Mouse (Mus musculus): ENCODE results near the gene Zbtb5. TPM values are rescaled to one million over a fixed set of nuclear protein-coding genes. Genes with fewer than 3 reads are reported as not detected.
"Not testable (repeated sequence)": the region's sequence is repeated elsewhere in the genome, so short reads cannot be mapped to it uniquely, and the experiment has no call there.

Gene Zbtb5
- polyA plus RNA-seq, 1 experiment from 2014 or later: 38.7 TPM

GRCm38 (mm10) chr4:45005452-45005851 is 6.8 kb downstream of the Zbtb5 start:
- ATAC-seq (ENCODE audit: insufficient number of reproducible peaks, insufficient read depth, low FRiP score, low TSS enrichment): no peak
- Histone ChIP-seq H3K9me3 (no peaks in the 10 kb centered on the region), H3K4me3 (no peak overlapping the region), H3K36me3 (no peaks in the 10 kb centered on the region), H3K4me2 (replicated peaks) (no peak overlapping the region), H3K27me3 (no peaks in the 10 kb centered on the region), H3K4me1 (peaks cover 8% of the 10 kb centered on the region), H3K9ac (no peak overlapping the region), H3K27ac (no peak overlapping the region)
- WGBS: 75% methylated on average over 3 of the region's 3 CpGs

- H3K36me3 ChIP-seq: no peaks in the 10 kb centered on the region
- no peak overlapping the region for H3K4me3 ChIP-seq
- H3K4me1 ChIP-seq: no peaks in the 10 kb centered on the region
- no peak for ATAC-seq (ENCODE audit: insufficient number of reproducible peaks, insufficient read depth, low FRiP score, low TSS enrichment)
- WGBS: 84% methylated on average over 6 of the region's 6 CpGs
- no peaks in the 10 kb centered on the region for H3K27me3 ChIP-seq
- H3K4me2 ChIP-seq (replicated peaks): no peak overlapping the region
- H3K9ac ChIP-seq: no peak overlapping the region
- H3K9me3 ChIP-seq: no peaks in the 10 kb centered on the region
- H3K27ac ChIP-seq: no peak overlapping the region
Observed at GRCm38 (mm10) chr4:45000001-45000400, 12.2 kb downstream of the Zbtb5 start.

- 67% methylated on average over 3 of the region's 3 CpGs for WGBS
- Histone ChIP-seq H3K27me3 (no peaks in the 10 kb centered on the region), H3K27ac (no peak overlapping the region), H3K36me3 (peaks cover 13% of the 10 kb centered on the region), H3K4me1 (no peaks in the 10 kb centered on the region), H3K4me3 (no peak overlapping the region), H3K4me2 (replicated peaks) (no peak overlapping the region), H3K9me3 (no peaks in the 10 kb centered on the region), H3K9ac (no peak overlapping the region)
- ATAC-seq (ENCODE audit: insufficient number of reproducible peaks, insufficient read depth, low FRiP score, low TSS enrichment): no peak
Observed at GRCm38 (mm10) chr4:44998071-44998470, 14.1 kb downstream of the Zbtb5 start.

- no peak overlapping the region for H3K4me3 ChIP-seq
- H3K27ac ChIP-seq: no peak overlapping the region
- WGBS: 89% methylated on average over 18 of the region's 18 CpGs
- no peaks in the 10 kb centered on the region for H3K4me1 ChIP-seq
- no peak for ATAC-seq (ENCODE audit: insufficient number of reproducible peaks, insufficient read depth, low FRiP score, low TSS enrichment)
- H3K4me2 ChIP-seq (replicated peaks): no peak overlapping the region
- no peak overlapping the region for H3K9ac ChIP-seq
- H3K36me3 ChIP-seq: peaks cover 36% of the 10 kb centered on the region
- no peaks in the 10 kb centered on the region for H3K9me3 ChIP-seq
- H3K27me3 ChIP-seq: no peaks in the 10 kb centered on the region
Observed at GRCm38 (mm10) chr4:44994776-44995175, 17.4 kb downstream of the Zbtb5 start.

- Histone ChIP-seq H3K4me1 (no peaks in the 10 kb centered on the region), H3K4me2 (replicated peaks) (no peak overlapping the region), H3K27me3 (no peaks in the 10 kb centered on the region), H3K9me3 (no peaks in the 10 kb centered on the region), H3K4me3 (no peak overlapping the region), H3K36me3 (peaks cover 45% of the 10 kb centered on the region), H3K27ac (no peak overlapping the region), H3K9ac (no peak overlapping the region)
- WGBS: 87% methylated on average over 9 of the region's 9 CpGs
- no peak for ATAC-seq (ENCODE audit: insufficient number of reproducible peaks, insufficient read depth, low FRiP score, low TSS enrichment)
Observed at GRCm38 (mm10) chr4:44993847-44994246, 18.4 kb downstream of the Zbtb5 start.

GRCm38 (mm10) chr4:44993179-44993578 is 19.0 kb downstream of the Zbtb5 start:
- H3K36me3 ChIP-seq: peaks cover 52% of the 10 kb centered on the region

GRCm38 (mm10) chr4:44992330-44992729 is 19.9 kb downstream of the Zbtb5 start:
- H3K27ac ChIP-seq; H3K27me3 ChIP-seq; H3K9ac ChIP-seq; H3K4me2 ChIP-seq (replicated peaks); H3K4me3 ChIP-seq; ATAC-seq (ENCODE audit: insufficient number of reproducible peaks, insufficient read depth, low FRiP score, low TSS enrichment); H3K4me1 ChIP-seq; H3K9me3 ChIP-seq: not testable (repeated sequence)
- H3K36me3 ChIP-seq: peaks cover 59% of the 10 kb centered on the region
- WGBS: 90% methylated on average over 11 of the region's 11 CpGs

More at GRCm38 (mm10) chr4:44993179-44993578, 19.0 kb downstream of the Zbtb5 start:
- not testable (repeated sequence) for ATAC-seq (ENCODE audit: insufficient number of reproducible peaks, insufficient read depth, low FRiP score, low TSS enrichment); H3K27me3 ChIP-seq; H3K4me1 ChIP-seq; H3K4me3 ChIP-seq; H3K9ac ChIP-seq; H3K27ac ChIP-seq; H3K9me3 ChIP-seq; H3K4me2 ChIP-seq (replicated peaks)
- 89% methylated on average over 14 of the region's 14 CpGs for WGBS

GRCm38 (mm10) chr4:44990560-44990959 is 21.7 kb downstream of the Zbtb5 start:
- H3K4me2 ChIP-seq (replicated peaks): no peak overlapping the region
- WGBS: 88% methylated on average over 5 of the region's 5 CpGs
- ATAC-seq (ENCODE audit: insufficient number of reproducible peaks, insufficient read depth, low FRiP score, low TSS enrichment): no peak
- no peaks in the 10 kb centered on the region for H3K4me1 ChIP-seq
- H3K4me3 ChIP-seq: no peak overlapping the region
- H3K27ac ChIP-seq: no peak overlapping the region
- H3K36me3 ChIP-seq: peaks cover 60% of the 10 kb centered on the region
- no peak overlapping the region for H3K9ac ChIP-seq
- H3K27me3 ChIP-seq: no peaks in the 10 kb centered on the region
- no peaks in the 10 kb centered on the region for H3K9me3 ChIP-seq

GRCm38 (mm10) chr4:44983131-44983740 is 29.0 kb downstream of the Zbtb5 start:
- H3K4me1 ChIP-seq: peaks cover 23% of the 10 kb centered on the region
- no peak overlapping the region for H3K4me3 ChIP-seq
- 83% methylated on average over 10 of the region's 10 CpGs for WGBS
- no peak overlapping the region for H3K4me2 ChIP-seq (replicated peaks)
- no peak overlapping the region for H3K27ac ChIP-seq
- no peak for ATAC-seq (ENCODE audit: insufficient number of reproducible peaks, insufficient read depth, low FRiP score, low TSS enrichment)
- no peaks in the 10 kb centered on the region for H3K9me3 ChIP-seq
- no peak overlapping the region for H3K9ac ChIP-seq
- H3K36me3 ChIP-seq: peaks cover 9% of the 10 kb centered on the region
- no peaks in the 10 kb centered on the region for H3K27me3 ChIP-seq

GRCm38 (mm10) chr4:44982440-44983130 is 29.6 kb downstream of the Zbtb5 start:
- Histone ChIP-seq H3K27ac (no peak overlapping the region), H3K4me3 (no peak overlapping the region)

GRCm38 (mm10) chr4:44981974-44982287 is 30.3 kb downstream of the Zbtb5 start:
- no peak overlapping the region for H3K27ac ChIP-seq

More at GRCm38 (mm10) chr4:44982440-44983130, 29.6 kb downstream of the Zbtb5 start:
- H3K36me3 ChIP-seq: peaks cover 4% of the 10 kb centered on the region
- H3K4me2 ChIP-seq (replicated peaks): peak overlapping the region; percentile 95
- 75% methylated on average over 11 of the region's 11 CpGs for WGBS
- H3K9ac ChIP-seq: no peak overlapping the region
- no peak for ATAC-seq (ENCODE audit: insufficient number of reproducible peaks, insufficient read depth, low FRiP score, low TSS enrichment)
- H3K4me1 ChIP-seq: peaks cover 23% of the 10 kb centered on the region
- H3K9me3 ChIP-seq: no peaks in the 10 kb centered on the region
- H3K27me3 ChIP-seq: no peaks in the 10 kb centered on the region

GRCm38 (mm10) chr4:44981280-44981973 is 30.8 kb downstream of the Zbtb5 start, which contains the start of gene Grhpr:
Gene Grhpr (plus strand): TSS chr4:44981395.
- WGBS: under 1% methylated on average over 40 of the region's 40 CpGs
- peak; percentile 88 for ATAC-seq (ENCODE audit: insufficient number of reproducible peaks, insufficient read depth, low FRiP score, low TSS enrichment)

More at GRCm38 (mm10) chr4:44981974-44982287, 30.3 kb downstream of the Zbtb5 start:
- no peaks in the 10 kb centered on the region for H3K36me3 ChIP-seq
- WGBS: 18% methylated on average over 5 of the region's 5 CpGs
- peak overlapping the region; percentile 83 for H3K9ac ChIP-seq
- H3K4me2 ChIP-seq (replicated peaks): peak overlapping the region; percentile 95
- no peaks in the 10 kb centered on the region for H3K27me3 ChIP-seq
- H3K4me3 ChIP-seq: peak overlapping the region; percentile 74
- H3K9me3 ChIP-seq: no peaks in the 10 kb centered on the region
- ATAC-seq (ENCODE audit: insufficient number of reproducible peaks, insufficient read depth, low FRiP score, low TSS enrichment): no peak
- peaks cover 23% of the 10 kb centered on the region for H3K4me1 ChIP-seq

More at GRCm38 (mm10) chr4:44981280-44981973, 30.8 kb downstream of the Zbtb5 start, which contains the start of gene Grhpr:
- Histone ChIP-seq H3K9ac (peak within 1 kb of the TSS; percentile 83), H3K4me2 (replicated peaks) (peak within 1 kb of the TSS; percentile 95), H3K27me3 (no peaks in the 10 kb centered on the region), H3K27ac (peak within 1 kb of the TSS; percentile 79), H3K4me1 (peaks cover 23% of the 10 kb centered on the region), H3K36me3 (no peaks in the 10 kb centered on the region), H3K9me3 (no peaks in the 10 kb centered on the region), H3K4me3 (peak within 1 kb of the TSS; percentile 74)
